Mouse (Mus musculus) cerebellum, adult 2 months (tissue): ENCODE measurements at regions not wholly inside any gene's neighbourhood (a gene's known extent, or its start where the extent isn't known, plus 50 kb on each side); places are given as distances from the start of the nearest gene placed in this dataset.

Experiments
- CTCF ChIP-seq: fragments of 200-500 bp; IDR thresholded peaks from 2 replicates; pipeline ENCODE4 v1.5.1; 2011; ENCODE audit warnings: low read depth, mild to moderate bottlenecking, control low read depth, low read length, moderate library complexity, borderline replicate concordance; ENCODE audit not compliant: insufficient read depth
- POLR2A ChIP-seq: fragments of 200-500 bp; IDR thresholded peaks from 2 replicates; pipeline ENCODE4 v1.6.1; 2011; ENCODE audit warnings: low read length, control low read depth, borderline replicate concordance; ENCODE audit not compliant: insufficient read depth

DNA sequence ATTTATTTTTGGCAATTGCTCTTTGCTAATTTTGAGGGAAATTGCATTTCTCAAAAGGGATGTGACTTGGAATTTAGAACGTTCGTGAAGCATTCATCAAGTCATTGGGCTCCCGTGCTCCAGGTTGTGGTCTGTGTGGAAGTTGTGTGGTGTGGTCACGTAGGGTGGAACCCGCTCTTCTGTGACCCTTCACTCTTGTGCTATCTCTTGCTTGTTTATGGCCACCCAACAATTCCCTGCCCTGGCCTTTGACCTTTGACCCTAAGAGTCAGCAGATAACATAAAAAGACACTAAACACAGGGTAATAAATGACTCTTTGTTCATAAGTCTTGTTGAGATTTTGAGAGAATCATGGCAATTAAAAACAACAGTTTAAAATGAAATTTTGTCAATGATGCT, 79.7 kb downstream of the 1700020N01Rik start:
- TF ChIP-seq CTCF (no peak), POLR2A (no peak)
